Mouse (Mus musculus) spleen, adult 2 months (tissue): Measurements from ENCODE around the gene Kif1c.

Experiments
- CTCF ChIP-seq: fragments of 200-500 bp; IDR thresholded peaks from 2 replicates; pipeline ENCODE4 v1.5.1; 2011; ENCODE audit warnings: mild to moderate bottlenecking, inconsistent platforms; ENCODE audit not compliant: insufficient read depth, insufficient read length, insufficient replicate concordance; ENCODE audit errors: extremely low read depth
- POLR2A ChIP-seq: fragments of 200-500 bp; IDR thresholded peaks from 2 replicates; pipeline ENCODE4 v1.6.1; 2011; ENCODE audit warnings: low read depth, low read length, inconsistent platforms

DNA sequence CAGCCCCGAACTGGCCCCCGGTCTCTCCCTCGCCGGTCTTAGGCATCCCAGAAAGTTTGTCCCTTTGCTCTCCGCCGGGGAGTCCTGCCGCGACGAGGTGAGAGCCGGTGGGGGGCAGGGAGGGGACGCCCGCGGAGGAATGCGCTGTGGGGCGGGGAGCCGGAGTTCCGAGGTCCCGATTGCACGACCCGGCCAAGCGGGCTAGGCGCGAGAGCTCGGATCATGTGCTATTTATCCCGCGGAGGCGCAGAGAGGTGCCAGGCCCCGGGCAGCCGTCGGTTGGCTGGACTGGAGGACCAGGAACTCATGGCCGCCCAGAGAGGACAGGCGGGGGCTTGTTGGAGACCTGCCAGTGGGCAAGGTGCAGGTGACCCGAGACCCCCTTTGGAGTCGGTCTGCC lies 265 bp downstream of the Kif1c start:
- TF ChIP-seq CTCF (no peak), POLR2A (no peak)
